Mouse (Mus musculus): ENCODE data around the gene Mrpl27.
A peak's percentile ranks its signal among the peaks of the same experiment; 100 is the strongest.
"Not testable (repeated sequence)": the region's sequence is repeated elsewhere in the genome, so short reads cannot be mapped to it uniquely, and the experiment has no call there.

The Mrpl27 gene

GRCm38 (mm10) chr11:94653663-94654436, at the start of gene Mrpl27, which contains the start of gene Eme1:
TSS of gene Mrpl27 (plus strand) at chr11:94653767.
TSS of gene Eme1 (minus strand) at chr11:94653964.
- peak; percentile 73 for DNase-seq (ENCODE audit: low spot score)

DNA sequence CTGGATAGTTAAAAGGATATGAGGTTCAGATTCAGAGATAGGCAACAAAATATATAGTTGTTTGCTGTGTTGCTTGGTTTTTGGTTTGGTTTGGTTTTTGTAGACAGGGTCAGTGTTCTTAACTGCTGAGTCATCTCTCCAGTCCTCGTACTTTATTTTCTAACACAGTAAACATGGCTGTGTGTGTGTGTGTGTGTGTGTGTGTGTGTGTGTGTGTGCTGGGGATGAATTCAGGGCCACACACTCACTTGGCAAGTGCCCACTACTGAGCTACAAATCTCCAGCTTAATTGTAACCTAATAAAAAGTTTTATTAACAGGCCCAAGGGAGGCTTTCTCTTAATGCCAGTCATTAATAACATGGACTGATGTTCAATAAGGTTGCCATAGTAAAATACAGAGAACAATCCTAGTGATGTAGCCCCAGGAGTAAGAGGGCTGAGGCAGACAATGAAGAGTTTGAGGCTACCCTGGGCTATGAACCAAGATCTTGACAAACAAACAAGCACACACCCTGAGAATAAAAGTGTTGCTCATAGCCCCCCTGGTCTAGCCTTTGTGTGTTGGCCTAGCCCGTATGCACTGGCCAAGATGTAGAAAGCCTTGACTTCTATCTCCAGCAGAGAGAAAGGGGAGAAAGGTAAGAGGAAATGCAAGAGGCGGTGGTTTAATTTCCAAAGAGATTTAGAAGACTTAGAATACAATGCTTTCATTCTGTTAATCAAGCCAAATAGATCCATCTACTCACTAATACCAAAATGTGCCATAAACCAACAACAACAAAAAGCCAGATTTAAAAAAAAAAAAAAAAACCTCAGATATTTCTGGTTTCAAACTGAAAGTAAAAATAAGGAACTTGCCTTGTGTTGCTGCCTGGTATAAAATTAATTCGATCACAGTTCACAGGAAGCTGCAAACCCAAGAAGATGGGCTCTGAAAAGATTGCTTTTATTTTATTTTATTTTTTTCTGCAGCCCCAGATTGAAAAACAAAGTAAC, 42.5 kb upstream of the Mrpl27 start:
- no peak for DNase-seq (ENCODE audit: low spot score)

DNA sequence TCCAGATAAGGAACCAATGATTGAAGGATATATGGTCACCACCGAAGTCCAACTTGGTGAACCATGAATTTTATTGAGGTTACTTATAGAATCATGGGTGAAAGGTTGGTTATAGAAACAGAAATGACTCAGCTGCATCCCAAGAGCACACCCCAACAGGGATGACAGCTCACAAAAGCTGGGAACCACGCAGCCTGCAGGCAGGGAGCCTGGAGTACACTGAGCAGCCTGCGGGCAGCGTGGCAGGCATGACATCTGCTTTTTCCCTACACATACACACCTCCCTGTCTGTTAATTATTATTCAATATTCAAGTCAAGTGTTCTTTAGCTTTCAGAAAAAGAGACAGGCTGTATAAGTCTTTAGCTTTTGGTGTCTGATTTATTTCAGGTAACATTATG, 39.0 kb upstream of the Mrpl27 start:
- no peak for DNase-seq (ENCODE audit: low spot score)

- DNase-seq (ENCODE audit: low spot score): no peak
These were observed 38.1 kb upstream of the Mrpl27 start for GRCm38 (mm10) chr11:94615494-94615893.

DNA sequence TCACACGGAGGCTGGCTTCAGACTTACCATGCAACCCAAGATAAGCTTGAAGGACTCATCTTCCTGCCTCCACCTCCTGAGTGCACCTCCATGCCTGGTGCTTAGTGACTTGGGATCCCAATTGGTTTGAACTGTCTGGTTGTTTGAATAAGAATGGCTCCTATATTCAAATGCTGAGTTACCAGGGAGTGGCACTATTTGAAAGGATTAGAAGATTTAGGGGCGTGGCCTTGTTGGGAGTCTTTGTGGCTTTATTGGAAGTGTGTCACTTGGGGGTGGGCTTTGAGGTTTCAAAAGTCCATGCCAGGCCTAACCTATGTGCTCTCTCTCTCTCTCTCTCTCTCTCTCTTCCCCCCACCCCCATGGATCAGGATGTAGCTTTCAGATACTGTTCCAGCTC, 35.9 kb upstream of the Mrpl27 start:
- DNase-seq (ENCODE audit: low spot score): no peak

DNA sequence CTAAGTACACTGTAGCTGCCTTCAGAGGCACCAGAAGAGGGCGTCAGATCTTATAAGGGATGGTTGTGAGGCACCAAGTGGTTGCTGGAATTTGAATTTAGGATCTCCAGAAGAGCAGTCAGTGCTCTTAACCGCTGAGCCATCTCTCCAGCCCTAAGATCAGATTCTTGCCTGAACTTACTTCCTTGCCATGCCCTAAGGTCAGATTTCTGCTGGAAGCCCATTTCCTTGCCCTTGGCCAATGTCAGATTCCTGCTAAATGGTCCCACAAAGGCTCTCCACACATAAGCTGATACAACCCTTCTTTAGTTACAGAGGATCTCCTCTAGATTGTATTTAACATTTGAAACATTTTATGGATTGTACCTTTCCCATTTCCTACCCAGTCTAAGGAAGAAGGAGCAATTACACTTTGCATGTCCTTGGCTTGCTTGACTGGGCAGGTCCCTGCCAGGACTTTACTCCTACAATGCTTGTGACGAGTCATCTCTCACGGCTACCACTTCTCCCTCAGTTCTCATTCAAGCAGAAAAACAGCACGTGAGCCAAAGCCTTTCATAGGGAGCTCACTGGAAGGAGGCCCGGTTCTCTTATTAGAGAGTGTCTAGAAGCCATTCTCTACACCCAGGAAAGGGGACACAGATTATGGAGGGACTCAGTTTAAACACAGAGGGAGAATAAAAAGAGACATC, 32.7 kb upstream of the Mrpl27 start:
- DNase-seq (ENCODE audit: low spot score): no peak

GRCm38 (mm10) chr11:94621458-94621852, 32.1 kb upstream of the Mrpl27 start:
- no peak for DNase-seq (ENCODE audit: low spot score)

- DNase-seq (ENCODE audit: low spot score): no peak
These were observed 31.4 kb upstream of the Mrpl27 start for GRCm38 (mm10) chr11:94622162-94622561.

GRCm38 (mm10) chr11:94629199-94629883, 24.2 kb upstream of the Mrpl27 start, which contains the start of gene Lrrc59:
TSS of gene Lrrc59 (plus strand) at chr11:94629767.
- peak; percentile 98 for DNase-seq (ENCODE audit: low spot score)

GRCm38 (mm10) chr11:94629884-94630198, 23.7 kb upstream of the Mrpl27 start:
- DNase-seq (ENCODE audit: low spot score): no peak

GRCm38 (mm10) chr11:94630199-94631011, 23.2 kb upstream of the Mrpl27 start:
- peak; percentile 18 for DNase-seq (ENCODE audit: low spot score)

DNA sequence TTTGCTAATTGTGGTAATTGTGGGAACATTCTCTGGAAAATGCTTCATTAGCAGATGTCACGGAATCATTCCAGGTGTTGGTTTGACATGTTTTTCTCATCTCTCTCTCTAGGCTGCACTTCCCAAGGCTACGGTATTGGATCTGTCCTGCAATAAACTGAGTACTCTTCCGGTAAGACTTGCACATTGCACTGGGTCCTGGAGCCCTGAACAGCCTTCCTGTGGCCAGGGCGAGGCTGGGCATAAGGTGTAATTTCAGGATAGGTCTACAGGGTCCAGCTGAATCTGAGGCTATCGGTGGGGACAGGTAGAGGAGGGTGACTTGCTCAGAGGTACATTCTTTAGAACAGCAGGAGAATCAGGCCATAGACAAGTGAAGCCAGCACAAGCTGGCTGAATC, 21.6 kb upstream of the Mrpl27 start:
- no peak for DNase-seq (ENCODE audit: low spot score)

- DNase-seq (ENCODE audit: low spot score): no peak
These were observed 20.6 kb upstream of the Mrpl27 start for GRCm38 (mm10) chr11:94632988-94633387.

DNA sequence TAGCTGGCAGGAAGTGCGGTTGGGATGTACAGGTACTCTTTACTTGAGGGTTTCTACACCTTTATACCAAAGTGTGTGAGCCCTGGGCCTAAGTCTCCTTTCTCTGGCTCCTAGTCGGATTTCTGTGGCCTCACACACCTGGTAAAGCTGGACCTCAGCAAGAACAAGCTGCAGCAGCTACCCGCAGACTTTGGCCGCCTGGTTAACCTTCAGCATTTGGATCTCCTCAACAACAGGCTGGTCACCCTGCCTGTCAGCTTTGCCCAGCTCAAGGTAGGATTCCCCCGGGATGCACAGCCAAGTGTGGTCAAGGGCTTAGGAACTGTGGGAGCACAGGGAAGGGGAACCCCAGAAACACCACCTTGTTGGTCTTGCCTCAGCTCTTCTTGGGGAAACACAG, 19.1 kb upstream of the Mrpl27 start:
- DNase-seq (ENCODE audit: low spot score): no peak

DNA sequence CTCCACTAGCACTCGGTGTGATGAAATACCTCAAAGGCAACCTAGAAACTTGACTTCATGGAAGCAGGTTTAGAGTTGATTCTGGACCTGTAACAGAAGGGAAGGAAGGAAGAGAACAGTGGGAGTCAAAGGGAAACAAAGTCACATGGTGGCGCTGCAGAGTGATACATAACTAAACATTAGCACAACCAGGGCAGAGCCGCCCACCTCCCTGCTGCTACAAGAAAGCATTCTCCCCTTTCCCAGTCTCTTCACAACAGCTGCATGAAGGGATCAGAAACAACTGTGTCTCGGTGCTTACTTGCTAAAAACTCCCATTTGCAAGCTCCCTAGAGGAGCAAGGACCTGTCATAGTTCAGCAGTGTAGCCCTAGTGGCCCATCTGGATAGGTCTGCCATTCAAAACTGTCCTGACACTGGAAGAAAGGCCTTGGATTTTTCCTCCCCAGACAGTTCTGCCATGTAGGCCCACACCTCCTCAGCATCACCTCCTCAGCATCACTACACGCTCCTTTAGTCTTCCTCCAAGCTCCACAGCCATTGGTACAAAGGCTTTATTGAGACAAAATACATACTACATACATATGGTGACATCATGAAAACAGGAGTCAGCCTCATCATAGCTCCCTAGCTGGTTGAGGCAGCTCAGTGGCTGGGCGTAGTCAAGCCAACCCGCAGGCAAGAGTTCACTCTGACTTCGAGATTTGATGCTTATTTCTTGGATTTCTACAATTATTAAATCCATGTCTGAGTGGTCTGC, 8.9 kb upstream of the Mrpl27 start:
- DNase-seq (ENCODE audit: low spot score): no peak

DNA sequence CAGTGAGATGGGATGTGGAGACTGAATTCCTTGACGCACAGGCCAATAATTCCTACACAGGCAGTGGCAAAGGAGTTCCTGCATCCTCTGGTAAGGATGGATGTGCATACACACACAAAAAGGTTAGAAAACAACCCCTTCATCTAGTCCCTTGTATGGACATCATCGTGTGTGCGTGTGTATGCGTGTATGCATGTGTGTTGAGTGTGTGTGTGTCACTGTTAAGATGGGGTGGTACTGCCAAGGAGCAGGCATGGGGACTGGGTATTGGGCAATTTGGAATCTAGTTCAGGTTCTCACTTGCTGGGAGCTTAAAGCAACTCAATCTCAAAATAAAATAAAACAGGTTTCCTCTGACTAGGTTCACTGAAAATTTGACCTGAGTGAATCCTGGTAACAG, 7.1 kb upstream of the Mrpl27 start:
- no peak for DNase-seq (ENCODE audit: low spot score)

DNA sequence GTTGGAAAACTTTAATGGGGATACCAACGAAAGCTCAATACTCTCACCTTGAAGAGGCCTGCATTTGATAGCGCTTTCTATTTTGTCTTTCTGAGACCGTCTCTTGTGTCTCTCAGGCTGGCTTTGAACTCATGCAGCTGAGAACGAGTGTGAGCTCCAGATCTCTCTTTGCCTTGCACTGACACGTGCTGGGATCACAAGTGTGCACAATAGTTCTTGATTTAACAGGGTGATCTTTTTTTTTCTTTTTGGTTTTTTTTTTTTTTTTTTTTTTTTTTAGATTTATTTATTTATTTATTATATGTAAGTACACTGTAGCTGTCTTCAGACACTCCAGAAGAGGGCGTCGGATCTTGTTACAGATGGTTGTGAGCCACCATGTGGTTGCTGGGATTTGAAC, 2.3 kb upstream of the Mrpl27 start:
- DNase-seq (ENCODE audit: low spot score): not testable (repeated sequence)

GRCm38 (mm10) chr11:94652973-94653372, 594 bp upstream of the Mrpl27 start:
- no peak for DNase-seq (ENCODE audit: low spot score)

DNA sequence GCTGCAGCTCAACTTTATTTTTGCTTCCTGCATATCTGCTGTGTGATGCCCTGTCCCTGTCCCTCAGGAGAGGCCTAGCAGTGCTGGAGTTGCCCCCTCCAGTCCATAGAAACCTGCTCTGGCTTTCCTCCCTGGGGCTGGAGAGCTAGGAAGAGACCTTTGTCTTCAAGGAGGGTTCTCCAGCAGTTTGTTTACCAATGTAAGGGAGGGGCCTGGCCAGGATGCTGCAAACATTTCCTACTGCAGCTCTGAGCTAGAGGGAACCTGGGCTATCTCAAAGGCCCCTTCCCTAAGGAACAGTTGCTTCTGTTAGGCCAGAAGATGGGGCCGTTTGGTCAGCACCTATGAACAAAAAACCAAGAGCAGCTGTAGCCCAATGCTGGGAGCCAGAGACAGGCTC, 7.8 kb downstream of the Mrpl27 start:
- DNase-seq (ENCODE audit: low spot score): no peak

DNA sequence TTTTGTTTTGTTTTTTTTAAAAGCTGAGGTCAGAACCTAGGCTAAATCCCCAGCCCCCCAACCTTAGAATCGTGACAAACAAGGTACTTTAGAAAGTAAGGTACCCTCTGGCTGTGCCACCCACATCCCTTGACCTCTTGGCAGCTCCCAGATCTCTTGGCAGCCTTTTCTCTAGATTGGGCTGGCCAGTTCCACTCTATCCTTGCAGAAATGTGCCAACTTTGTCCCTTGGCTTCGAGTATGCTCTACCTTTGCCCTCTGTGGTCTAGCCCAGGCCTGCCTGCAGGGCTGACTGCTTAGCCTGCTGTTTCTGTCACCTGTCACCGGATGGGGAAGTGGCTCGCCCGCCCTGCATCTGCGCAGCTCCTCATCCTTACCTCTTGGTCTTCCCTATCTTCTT, 11.7 kb downstream of the Mrpl27 start:
- no peak for DNase-seq (ENCODE audit: low spot score)
